Mouse (Mus musculus) ZHBTc4 (cell line): ENCODE results near the gene Gm4884.
"Not testable (repeated sequence)": the region's sequence is repeated elsewhere in the genome, so short reads cannot be mapped to it uniquely, and the experiment has no call there.

Experiments used
- DNase-seq: peaks from one replicate; pipeline ENCODE4 v3.0.0-alpha.2; 2011; ENCODE audit warnings: low read depth, low spot score

Gene Gm4884

GRCm38 (mm10) chr7:41032419-41032818 lies at the start of gene Gm4884:
TSS of gene Gm4884 (plus strand) at chr7:41032719.
- DNase-seq: not testable (repeated sequence)

GRCm38 (mm10) chr7:40987243-40987642 lies 45.3 kb upstream of the Gm4884 start, which contains the start of gene 4930433I11Rik:
TSS of gene 4930433I11Rik (plus strand) at chr7:40987543.
- no peak for DNase-seq

GRCm38 (mm10) chr7:41044058-41044457 lies 11.5 kb downstream of the Gm4884 start:
- not testable (repeated sequence) for DNase-seq
